Mouse (Mus musculus) CD4-positive, CD25-positive, alpha-beta regulatory T cell, adult 4 months (primary cell): ENCODE results near the gene Ccdc113. TPM values are rescaled to one million over a fixed set of nuclear protein-coding genes. Genes with fewer than 3 reads are reported as not detected.
A peak's percentile ranks its signal among the peaks of the same experiment; 100 is the strongest.

Experiments used
- ATAC-seq: one replicate; pipeline ENCODE4 v1.8.0; 2017
- polyA plus RNA-seq, 2 experiments: library from polyadenylated mRNA; unstranded; fragments of 100-300 nt; shearing (Covaris generic); gene quantifications; one replicate each; pipeline ENCODE4 v1.2.1; 2017

The Ccdc113 gene
- not detected for polyA plus RNA-seq

DNA sequence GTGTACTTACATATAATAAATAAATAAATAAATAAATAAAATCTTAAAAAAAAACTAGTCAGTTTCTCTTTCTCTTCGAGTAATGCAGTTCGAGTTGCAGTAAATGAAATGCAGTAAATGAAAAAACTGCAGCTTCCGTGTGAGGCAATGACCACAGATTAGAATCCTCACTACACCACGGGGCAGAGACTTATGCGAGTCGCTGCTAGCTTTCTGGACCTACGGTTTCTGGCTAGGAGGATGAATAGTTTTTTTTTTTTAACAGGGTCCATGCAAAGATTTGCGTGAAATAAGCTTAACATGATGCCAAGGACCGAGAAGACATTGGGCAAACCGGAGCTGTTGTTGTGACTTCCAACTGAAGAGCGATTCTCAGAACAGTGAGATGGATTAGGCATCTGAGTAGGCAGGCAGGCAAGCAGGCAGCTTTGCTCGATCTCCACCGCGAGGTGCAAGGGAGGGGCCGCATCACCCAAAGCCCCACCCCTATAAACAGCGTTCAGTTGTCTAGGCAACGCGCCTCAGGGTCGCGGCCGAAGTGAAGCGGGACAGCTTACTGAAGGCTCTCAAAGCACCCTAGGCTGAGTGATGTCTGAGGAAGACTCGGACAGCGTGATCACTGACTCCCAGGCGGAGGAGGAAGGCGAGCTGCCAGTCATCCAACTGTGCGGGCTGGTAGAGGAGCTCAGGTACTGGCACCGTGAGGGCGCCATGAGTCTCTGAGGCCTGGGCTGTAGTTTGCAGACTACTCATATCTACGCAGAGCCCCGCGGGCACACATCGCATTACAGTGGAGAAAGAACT, at the start of gene Ccdc113:
Gene Ccdc113, plus strand, starts transcription at position 502 of the 804 bp plus-strand sequence.
- ATAC-seq, result peak; percentile 51

DNA sequence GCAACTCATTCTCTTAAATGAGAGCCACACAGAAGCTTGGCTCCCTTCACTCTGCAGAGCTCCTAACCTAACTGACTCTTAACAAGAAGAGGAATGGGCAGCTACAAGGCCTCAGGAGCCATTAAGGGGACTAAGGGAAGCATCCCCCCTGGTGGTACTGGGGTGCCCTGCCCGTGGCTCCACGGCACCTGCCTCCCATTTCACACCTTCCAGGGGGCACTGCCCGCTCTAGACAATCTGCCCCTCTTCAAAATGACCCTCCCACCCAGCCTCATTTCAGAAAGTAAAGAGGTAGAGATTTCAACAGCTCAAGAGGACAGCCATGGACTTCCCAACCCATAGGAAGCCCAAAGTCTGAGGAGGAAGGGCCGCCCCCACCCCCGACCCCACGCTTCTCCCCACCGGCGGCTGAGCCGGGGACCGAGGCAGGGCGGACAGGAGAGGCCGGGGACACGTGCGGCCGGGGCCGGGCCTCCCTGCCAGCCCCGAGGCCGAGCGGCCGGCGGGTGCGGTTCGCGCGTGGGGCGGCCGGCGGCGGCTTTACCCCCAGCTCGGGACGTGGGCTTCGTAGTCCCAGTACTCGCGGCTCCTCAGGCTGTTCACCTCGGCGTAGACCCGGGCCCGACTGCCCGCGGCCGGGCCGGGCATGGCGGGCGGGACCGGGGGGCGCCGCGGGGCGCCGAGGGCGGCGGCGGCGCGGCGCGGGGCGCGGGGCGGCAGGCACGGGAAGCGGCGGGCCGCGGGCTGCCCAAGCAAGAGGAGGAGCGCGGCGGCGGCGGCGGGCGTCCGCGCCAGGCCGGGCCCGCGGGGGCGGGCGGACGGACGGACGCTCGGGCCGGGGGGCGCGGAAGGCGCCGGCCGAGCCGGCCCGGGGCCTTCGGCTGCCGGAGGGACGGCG, 45.8 kb upstream of the Ccdc113 start:
- peak; percentile 21 for ATAC-seq

DNA sequence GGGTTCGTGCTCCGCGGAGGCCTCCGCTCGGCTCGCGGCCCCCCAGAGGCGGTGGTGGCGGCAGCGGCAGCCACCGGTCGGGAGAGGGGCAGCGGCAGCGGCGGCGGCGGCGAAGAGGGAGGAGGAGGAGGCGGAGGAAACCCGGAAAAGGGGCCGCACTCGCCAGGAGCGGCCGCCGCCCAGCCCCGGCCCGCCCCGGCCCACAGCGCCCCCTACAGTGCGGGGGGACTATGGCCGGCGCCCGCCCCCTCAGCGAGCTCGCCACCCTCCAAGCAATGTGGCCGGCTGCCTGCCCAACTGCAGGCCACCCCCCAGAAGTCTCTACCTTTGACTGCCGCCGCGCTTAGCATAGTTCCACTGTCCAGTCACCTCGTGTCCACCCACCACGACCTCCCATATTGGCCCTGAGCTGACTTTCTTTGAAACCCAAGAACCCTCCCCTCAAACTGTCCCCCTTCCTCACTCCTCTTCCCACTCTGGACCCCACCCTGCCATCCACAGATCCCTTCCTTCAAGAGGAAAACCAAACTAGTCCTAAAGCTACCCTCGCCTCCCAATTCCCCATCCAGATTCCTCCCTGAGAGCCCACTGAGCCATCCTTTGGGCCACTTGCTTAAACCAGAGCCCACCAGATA, 45.1 kb upstream of the Ccdc113 start:
- peak; percentile 92 for ATAC-seq

DNA sequence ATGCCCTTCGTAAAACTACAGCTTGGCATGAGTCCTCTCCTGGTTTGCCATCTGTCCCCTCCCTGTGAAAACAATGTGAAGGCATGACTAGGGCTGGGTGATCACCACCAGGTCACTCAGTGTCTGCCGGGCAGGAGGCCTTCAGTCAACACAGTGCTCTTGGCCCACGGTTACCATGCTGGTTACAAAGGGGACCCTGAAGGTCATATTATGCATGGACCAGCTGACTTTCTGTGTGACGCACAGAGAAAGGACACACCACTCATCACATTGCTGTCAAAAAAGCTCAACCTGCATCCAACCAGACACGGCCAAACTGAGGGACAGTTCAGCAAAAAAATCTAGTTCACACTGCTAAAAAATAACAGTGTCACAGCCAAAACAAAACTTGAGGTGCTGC, 43.9 kb upstream of the Ccdc113 start, which contains the start of gene Csnk2a2:
Gene Csnk2a2, minus strand, starts transcription at position 34 of the 400 bp plus-strand sequence.
- no peak for ATAC-seq

DNA sequence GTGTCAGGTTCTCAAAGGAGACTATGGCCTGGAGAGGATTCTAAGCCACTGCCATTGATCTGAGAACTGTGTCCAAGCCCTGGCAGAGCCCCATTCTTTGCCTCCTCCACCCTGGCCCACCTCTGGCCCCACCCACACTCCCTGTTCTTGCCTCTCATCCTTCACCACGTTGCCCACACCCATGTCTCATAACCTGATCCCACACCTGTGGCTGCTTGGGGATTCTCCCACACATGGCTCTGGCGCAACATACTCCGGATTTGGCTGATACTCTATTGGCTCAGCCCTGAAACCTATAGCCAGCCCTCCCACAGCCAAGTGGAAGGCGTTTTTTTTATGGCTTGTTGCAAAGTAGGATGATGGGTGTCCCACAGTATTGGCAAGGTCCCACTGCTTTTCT, 41.8 kb upstream of the Ccdc113 start:
- ATAC-seq, result no peak

DNA sequence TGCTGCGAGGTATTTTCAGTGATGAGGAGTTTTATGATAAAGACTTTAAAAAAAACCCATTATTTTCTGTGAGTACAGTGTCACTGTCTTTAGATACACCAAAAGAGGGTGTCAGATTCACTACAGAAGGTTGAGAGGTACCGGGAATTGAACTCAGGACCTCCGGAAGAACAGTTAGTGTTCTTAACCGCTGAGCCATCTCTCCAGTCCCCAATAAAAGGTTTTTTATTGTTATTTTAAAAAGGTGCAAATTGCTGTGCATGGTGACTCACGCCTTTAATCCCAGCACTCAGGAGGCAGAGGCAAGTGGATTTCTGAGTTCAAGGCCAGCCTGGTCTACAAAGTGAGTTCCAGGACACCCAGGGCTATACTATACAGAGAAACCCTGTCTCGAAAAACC, 38.4 kb upstream of the Ccdc113 start:
- no peak for ATAC-seq

DNA sequence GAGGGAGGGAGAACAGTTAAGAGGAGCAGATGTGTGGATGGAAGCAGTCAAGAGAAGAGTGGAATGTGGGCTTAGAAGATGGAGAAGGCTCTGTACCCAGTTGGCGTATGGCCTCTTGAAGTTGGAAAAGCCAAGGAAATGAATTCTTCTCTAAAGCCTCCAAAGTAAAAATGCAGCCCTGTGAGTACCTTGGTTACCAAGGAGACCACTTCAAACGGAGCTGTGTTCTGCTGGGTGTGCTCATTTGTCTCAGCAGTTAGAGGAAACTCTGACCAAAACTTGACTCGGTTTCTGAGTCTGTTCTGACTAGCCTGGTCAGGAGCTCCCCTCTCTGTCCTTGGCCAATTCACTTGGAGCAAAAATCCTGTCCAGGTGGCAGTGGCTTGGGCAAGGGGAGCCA, 37.5 kb upstream of the Ccdc113 start:
- ATAC-seq, result no peak

DNA sequence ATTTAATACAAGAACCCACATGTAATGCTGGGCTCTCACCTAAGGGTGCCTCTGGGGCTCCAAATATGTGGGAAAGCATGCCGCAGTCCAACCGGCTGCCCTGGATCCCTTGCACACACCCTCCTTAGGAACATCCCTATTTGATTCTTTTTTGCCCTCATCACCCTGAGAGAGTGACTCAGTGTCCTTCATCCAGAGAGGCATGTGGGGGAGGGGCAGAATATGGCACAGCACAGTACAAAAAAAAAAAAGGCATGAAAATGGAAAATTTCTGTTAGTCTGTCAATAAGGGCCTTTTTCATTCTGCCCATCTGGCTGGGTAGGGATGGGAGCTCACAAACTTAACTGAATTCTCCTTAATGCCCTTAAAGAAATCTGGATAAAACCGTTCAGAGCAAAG, 36.1 kb upstream of the Ccdc113 start:
- ATAC-seq, result no peak

DNA sequence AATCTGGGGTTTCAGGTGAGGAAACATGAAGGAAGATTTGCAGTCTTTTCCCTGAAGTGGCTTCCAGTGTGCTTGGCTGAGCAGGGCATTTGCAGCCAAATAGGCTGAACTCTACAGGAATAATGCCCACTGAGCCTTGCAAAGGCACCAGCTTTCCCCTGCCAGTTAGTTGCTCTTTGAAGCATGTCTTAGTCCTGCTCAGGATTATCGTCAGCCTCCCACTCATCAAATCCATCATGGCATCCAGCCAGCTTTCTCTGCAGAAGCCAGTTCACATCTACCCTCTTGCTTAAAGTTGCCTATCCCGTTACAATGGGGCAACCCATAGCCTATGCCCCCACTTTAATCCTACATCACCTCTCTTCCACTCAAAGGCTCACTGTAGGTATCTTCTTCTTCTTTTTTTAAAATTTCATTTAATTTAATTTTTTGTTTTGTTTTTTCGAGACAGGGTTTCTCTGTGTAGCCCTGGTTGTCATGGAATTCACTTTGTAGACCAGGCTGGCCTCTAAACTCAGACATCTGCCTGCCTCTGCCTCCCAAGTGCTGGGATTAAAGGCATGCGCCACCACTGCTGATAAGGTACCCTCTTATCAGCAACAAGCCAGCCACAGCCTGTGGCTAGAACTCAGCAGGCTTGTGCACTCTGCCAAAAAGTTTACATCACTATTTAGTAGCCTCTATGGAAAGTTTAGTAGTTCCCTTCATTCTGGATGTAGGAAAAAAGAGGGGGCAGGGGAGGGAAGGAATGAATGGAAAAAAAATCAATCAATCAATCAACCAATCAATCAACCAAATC, 34.4 kb upstream of the Ccdc113 start:
- no peak for ATAC-seq

DNA sequence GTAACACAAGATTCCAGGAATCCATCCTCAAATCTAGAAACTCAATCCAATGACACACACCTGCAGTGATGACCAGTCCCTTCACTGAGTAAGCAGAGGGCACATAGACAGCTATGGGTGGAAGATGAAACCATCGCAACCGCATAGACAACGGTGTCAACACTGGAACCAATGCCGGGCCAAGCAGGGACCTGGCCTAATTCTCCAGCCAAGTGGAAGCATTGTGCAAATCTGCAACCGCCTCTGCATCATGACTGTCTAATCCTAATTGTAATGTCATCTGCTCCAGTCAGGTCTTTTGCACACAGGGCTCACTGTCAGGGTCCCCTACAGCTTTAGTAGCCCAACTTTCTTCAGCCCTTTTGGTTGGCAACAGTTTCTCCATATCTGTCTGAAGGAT, 33.4 kb upstream of the Ccdc113 start:
- ATAC-seq, result no peak

DNA sequence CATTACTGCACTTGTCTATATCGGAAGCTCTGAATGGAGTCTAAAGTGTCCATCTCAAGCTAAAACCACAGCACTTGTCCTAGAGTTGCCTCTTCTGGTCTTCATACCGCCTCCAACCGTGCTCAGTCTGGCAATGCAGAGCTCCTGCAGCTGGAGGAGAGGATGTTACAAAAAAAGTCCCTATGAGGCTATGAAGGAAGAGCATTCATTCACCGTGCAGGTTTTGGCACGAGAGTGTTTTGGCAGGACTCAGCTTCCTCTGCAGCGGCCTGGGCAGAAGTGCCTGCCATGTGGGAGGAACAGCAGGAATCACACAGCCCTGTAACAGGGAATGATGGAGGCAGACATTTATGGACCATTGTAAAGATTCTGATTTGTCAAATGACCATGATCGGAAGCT, 31.5 kb upstream of the Ccdc113 start:
- no peak for ATAC-seq

DNA sequence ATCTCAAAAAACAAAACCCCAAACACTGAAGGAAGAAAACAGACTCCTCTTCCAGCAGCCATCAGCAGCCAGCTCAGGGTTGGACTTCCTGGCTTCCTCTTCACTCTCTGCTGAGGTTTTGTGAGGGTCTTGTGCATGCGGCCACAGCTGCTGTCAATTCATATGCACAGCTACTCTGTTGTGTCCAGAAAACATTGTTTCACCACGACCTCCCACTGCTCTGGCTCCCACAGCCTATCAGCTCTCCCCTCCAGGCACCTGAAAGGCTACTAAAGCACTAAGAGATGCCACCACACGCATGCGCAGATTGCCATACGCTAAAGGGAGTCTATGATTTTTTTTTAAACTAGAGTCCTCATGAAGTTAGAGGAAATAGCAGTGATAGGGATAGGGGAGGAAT, 29.1 kb upstream of the Ccdc113 start:
- ATAC-seq, result no peak

DNA sequence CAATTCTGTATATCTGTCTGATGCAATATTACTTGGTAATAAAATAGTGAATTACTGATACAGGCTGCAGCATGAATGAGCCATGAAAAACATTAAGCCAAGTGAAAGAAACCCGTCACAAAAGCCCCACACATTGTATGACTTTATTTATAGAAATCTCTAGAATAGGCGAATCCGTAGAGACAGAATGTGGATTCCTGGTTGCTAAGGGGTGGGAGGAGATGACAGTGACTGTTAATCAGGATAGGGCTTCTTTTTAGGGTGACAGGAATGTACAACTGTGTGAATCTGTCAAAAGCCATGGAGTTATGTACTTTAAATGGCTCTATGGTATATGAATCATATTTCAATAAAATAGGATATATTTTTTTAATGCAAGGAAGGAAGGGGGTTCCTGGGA, 28.3 kb upstream of the Ccdc113 start:
- no peak for ATAC-seq

DNA sequence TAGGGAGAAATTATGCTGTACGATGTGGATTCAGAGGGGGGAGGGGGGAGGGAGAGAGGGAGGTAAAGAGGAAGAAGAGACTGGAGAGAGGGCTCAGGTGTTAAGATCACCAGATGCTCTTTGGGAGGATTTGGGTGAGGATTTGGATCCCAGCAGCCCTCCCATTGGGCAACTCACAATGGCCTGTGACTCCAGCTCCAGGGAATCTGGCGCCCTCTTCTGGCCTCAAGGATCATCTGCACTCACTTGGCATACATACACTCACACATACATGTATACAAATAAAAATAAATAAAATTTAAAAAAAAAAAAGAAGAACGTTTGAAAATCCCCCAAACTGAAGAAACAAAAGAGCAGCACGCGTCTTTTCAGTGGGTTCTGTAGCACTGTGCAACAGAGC, 27.6 kb upstream of the Ccdc113 start:
- ATAC-seq, result no peak

DNA sequence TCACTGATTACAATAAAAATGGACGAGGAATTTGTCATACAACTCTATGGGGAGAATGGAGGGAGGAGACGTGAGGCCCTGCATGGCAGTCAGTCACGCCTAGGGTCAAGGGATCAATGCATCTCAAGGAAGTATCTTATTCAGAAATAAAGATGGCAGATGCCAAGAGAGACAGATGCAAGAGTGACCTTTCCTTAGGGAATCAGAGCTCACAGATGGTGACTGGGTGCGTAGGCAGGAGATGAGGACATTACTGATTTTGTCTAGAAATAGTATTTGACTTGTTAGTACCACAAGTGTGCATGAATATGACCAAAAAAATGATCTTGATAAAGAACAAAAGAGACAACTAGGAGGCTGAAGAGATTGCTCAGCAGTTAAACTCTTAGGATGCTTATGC, 21.6 kb upstream of the Ccdc113 start:
- no peak for ATAC-seq

DNA sequence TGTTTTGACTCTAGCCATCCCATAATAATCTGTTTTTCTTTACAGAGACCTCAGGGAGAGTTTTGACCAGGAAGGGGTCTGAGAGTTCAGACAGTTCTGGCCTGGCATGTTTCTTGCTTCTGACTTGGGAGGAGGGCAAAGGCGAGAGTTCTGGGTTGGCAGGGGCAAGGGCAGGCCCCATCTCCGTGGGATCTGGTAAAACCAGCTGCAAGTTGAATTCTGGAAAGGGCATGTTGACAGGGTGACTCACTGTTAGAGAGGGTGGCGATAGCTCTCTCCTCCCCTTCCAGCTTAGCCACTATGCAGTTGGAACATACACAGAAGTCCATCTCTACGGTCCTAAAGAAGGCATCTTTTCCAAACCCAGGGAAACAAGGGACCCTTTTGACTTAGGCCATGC, 20.7 kb upstream of the Ccdc113 start:
- ATAC-seq, result no peak

DNA sequence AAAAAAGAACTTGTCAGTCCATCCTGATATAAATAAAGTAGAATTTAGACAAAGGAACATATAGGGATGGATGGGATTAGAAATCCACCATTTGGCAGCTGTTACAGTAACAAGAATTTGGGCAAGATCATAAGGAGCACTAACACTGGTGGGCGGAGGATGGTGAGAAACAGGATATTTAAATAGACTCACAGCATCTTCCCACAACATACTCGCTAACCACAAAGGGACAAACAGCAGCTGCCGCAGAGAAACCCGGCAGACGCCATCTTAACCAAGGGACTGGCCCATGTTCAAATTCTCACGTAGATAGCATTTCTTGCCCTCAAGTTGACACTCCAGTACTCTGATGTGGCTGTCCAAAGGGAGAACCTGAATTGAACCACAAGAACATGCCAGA, 17.0 kb upstream of the Ccdc113 start:
- no peak for ATAC-seq

DNA sequence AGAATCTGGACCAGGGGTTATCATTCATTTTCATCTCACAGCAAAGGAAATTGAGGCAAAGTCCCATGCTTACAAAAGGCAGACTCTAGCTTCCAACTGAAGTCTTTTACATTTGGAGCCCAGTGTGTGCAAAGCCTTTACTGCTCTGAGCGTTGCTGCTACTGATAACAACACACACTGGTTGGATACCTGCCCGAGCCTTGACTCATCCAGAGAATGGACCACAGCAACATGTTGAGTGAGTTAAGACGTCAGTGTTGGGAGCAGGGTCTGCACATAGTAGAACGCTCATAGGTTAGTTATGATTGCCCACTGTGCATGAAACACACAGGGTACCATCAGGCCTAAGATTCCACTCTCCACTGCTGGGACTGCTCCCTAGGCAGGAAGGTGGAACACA, 9.9 kb upstream of the Ccdc113 start:
- no peak for ATAC-seq

DNA sequence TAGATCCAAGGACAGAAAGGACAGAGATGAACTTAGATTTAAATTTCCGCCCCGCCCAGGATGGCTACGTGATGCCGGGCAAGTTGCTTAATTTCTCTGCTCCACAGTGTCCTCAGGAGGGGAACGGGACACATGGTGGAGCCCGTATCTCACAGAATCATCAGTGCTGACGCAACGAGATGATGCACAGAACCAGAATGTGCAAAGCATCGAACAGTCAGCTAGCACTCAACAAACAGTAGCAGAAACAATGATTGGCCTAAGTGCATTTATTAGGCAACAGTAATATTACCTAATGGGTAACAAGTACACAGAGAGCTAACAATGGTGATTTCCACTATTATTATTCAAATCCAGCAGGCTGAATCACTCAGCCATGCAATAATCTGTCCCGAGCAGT, 5.7 kb upstream of the Ccdc113 start:
- ATAC-seq, result no peak

DNA sequence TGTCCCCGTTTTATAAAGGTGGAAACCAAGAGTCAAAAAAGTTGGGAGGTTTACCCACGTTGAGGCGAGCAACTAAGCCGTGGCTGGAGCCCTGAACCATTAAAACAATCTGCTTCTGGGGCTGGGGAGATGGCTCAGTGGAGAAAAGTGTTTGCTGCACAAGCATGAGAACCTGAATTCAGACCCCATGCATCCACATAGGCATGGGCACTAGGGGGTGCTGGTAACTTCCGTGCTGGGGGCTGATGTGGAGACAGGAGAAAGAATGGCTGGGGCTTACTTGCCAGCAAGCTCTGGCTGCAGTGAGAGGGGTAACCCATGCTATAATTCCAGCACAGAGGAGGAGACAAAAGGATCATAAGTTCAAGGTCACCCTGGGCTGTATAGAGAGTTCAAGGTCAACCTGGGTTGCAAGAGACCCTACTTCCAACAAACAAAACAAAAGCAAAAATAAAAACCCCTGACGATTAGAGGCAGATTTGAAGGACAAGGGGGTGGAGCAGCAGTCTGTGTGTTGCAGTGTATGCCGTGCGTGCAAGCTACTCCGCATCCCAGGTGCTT, 5.1 kb upstream of the Ccdc113 start:
- ATAC-seq, result no peak

DNA sequence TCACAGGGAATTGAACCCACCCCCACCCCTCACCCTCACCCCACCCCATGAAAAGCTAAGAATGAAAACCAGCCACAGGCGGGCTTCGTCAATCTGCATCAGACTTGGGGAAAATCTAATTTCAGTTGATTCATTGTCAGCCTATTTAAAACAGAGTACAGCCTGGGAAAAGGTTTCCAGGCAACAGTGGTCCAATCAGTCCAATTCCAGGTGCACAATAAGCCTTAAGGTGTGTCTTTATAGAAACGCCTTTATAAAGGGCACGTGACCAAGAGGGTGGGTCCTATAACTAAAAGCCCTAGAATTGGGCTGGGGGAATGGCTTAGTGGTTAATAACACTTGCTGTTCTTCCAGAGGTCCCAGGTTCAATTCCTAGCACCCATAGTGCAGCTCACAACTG, 1.7 kb upstream of the Ccdc113 start:
- no peak for ATAC-seq

DNA sequence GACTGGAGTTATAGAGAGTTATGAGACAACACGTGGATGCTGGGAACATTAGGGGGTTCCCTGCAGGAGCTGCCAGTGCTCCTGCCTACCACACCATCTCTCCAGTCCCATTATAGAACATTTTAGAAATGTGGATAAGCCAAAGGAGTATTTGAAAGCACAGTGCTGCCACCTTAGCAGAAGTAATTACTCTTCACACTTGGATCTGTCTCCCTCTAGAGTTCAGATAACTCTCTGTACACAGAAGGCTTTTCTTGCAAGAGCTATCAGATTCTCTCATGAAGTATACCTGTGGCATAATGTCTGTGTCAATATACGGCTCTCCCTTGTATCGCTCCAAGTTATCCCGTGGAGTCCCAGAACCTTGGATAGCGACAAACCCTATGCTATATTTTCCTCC, 5.6 kb downstream of the Ccdc113 start:
- ATAC-seq, result no peak
